Mouse (Mus musculus): ENCODE results near the gene Cwc15. TPM values are rescaled to one million over a fixed set of nuclear protein-coding genes. Genes with fewer than 3 reads are reported as not detected.

The Cwc15 gene
- total RNA-seq (2023), result 122 TPM

DNA sequence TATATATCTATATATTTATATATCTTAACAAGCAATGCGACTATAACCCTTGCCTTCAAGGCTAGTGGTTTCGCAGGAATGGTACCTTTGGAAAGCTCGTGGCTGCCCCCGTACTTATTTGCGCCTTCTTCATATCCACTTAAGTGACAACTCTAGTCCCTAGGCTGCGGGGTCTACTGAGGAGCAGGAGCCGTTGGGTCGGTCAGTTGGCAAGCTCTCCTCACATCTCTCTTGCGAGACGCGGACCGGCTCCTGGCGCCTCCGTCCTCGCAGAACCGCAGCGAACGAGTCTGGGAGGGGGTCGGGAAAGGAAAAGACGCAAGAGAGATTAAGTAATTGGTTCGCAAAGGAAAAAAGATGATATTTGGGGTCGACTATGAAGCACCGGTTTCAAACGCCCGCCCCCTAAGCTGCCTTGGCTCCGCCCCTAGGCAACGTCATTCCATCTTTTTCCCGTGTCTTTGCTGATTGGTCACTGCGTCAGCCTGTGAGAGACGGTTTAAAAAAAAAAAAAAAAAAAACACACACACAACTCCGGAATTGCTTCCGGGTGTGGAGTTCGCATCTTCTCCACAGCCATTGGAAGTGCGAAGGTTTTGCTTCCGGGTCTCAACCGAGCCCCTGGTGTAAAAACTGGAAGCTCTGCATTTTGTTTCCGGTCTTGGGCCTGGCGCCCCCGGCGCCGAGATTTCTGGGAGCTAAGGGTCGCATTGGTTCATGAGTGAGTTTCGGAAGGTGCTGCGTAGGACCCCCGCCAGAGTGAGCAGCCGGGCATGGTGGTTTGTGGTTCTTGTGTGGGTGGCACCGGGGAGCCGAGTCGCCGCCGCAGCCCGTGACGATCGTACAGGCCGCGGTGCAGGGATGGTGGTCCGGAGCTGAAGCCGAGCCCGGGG is at the start of gene Cwc15, which contains the start of gene Kdm4d:
TSS of gene Cwc15 (plus strand) at position 595 of the 893 bp plus-strand sequence.
TSS of gene Kdm4d (minus strand) at position 460 of the 893 bp plus-strand sequence.

Other genes starting within 250 kb of the Cwc15 start
- gene Sesn3, start 225.6 kb upstream of the Cwc15 start, total RNA-seq (2023), result 167 TPM
- gene Endod1, start 119.1 kb upstream of the Cwc15 start, total RNA-seq (2023), result 5.2 TPM
- gene Kdm4d, start 135 bp upstream of the Cwc15 start, total RNA-seq (2023), result not detected
- 0.06 TPM for gene Amotl1, start 144.4 kb downstream of the Cwc15 start, total RNA-seq (2023)
- gene Piwil4, start 240.1 kb downstream of the Cwc15 start, total RNA-seq (2023), result not detected